28 mouse cellular contexts compared by ENCODE assay signal in the genomic region with DNA sequence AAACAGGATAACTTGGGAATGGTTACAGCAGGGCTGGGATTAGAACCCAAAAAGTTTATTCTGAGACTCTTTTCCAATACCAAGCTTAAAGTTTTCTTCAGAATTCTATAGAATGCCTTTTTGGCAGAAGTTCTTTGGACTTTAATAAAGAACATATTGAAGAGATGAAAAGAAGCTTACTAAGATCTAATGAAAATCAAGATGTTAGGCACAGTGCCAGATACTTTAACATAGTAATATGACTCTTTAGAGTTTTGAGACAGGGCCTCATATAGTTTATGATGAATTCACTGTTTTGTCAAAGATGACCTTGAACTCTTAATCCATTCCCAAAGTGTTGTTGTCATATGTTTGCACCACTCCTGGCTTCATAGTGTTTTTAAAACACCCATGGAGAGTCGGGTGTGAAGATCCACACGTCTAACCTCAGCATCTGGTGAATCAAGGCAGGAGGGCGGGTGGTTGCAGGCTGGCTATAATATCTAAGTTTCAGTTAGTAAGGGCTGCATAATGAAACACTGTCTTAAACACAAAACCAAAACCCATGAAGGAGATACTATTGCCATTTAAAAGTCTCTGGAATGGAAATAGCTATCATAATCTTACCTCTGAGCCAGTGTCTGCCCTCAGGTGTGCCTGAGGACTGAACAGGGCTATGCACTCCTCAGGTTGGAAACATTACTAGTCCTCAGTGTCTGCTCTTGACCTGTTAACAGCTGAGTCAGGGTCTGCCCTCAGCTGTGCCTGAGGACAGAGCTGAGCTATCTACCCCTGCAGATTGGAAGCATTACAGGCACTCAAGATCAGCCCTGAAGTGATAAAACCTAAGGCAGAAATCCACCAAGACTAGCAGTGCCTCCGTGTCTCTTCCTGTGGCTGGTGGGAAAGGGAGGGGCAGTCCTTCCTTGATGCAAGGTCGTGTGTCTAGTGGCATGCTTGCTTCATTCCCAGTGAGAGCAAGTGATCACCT. TPM values are rescaled to one million over a fixed set of nuclear protein-coding genes. Genes with fewer than 3 reads are reported as not detected.
DNase-seq lines count a peak whose midpoint lies in the region; ATAC-seq and TF ChIP-seq lines count a peak whose summit lies in the region.
"Had no signal": no experiment of that assay in that cellular context is flagged by ENCODE, and none has a peak within 500 bp of the region (broad histone marks: within the 10 kb centered on the region; RNA-seq: fewer than 3 reads in every experiment).

No protein-coding gene starts in this region.

- no peak overlapping the region for H3K4me2 ChIP-seq in limb, embryonic 12.5 days
- H3K4me2 ChIP-seq in limb, embryonic 13.5 days (replicated peaks): peak overlapping the region; percentile 14; the same call in 1 of the 2 replicates
- H3K4me2 ChIP-seq in intestine, embryonic 16.5 days (ENCODE audit: low read depth, low read length): no peak overlapping the region
- H3K4me2 ChIP-seq: embryonic facial prominence, embryonic 13.5 days; hindbrain, embryonic 13.5 days had no signal

- no peak for DNase-seq in gastrocnemius, adult 2 months
- DNase-seq in gastrocnemius, postnatal 10 days: no peak
- DNase-seq in limb, embryonic 10.5 days (ENCODE audit: low spot score): no peak
- DNase-seq: adrenal gland, adult 8-10 months; cerebellum, adult 2 months; cerebellum, postnatal 36 days; embryo, embryonic 11 days; gastrocnemius, postnatal 14 days; heart, postnatal 4 days; kidney, adult 9 months; kidney, postnatal 14 days; layer of hippocampus, adult 9-11 months; lung, postnatal 4 days; midbrain, embryonic 14.5 days; thymus, adult 2 months; thymus, postnatal 36 days had no signal

- peak; percentile 63 for ATAC-seq in limb, embryonic 12.5 days (ENCODE audit: insufficient number of reproducible peaks, insufficient read depth, low FRiP score, low TSS enrichment, low read depth)
- peak; percentile 70 for ATAC-seq in limb, embryonic 13.5 days (ENCODE audit: low FRiP score, low read depth)
- peak; percentile 54 for ATAC-seq in megakaryocyte progenitor cell, adult 5-6 weeks (replicated peaks; ENCODE audit: poor library complexity)
- ATAC-seq in intestine, embryonic 16.5 days: no peak
- ATAC-seq: forebrain, embryonic 16.5 days; intestine, postnatal 0 days had no signal

- intact Hi-C loops in gastrocnemius, adult 2 months (cut with DNase I): loop anchor here (10.0 kb wide), 1 partner anchor 53 kb away; no protein-coding TSS in a partner anchor

- no peak overlapping the region for H3K4me3 ChIP-seq in gastrocnemius, adult 2 months
- H3K4me3 ChIP-seq in limb, embryonic 12.5 days (replicated peaks): no peak overlapping the region
- H3K4me3 ChIP-seq in limb, embryonic 10.5 days: no peak overlapping the region
- no peak overlapping the region for H3K4me3 ChIP-seq in limb, embryonic 13.5 days
- H3K4me3 ChIP-seq in intestine, embryonic 16.5 days (ENCODE audit: low read length): no peak overlapping the region
- H3K4me3 ChIP-seq: embryonic facial prominence, embryonic 13.5 days; erythroblast, embryonic 14.5 days; hindbrain, embryonic 13.5 days had no signal

- WGBS in limb, embryonic 12.5 days: 51% methylated on average over 5 of the region's 5 CpGs
- WGBS in limb, embryonic 10.5 days: 69% methylated on average over 5 of the region's 5 CpGs
- WGBS in limb, embryonic 13.5 days: 30% methylated on average over 5 of the region's 5 CpGs
- WGBS in intestine, embryonic 16.5 days: 54% methylated on average over 5 of the region's 5 CpGs

- no peak overlapping the region for H3K9ac ChIP-seq in limb, embryonic 12.5 days (replicated peaks)
- no peak overlapping the region for H3K9ac ChIP-seq in limb, embryonic 13.5 days
- H3K9ac ChIP-seq in intestine, embryonic 16.5 days (ENCODE audit: low read depth, low read length): no peak overlapping the region
- H3K9ac ChIP-seq: embryonic facial prominence, embryonic 13.5 days; heart, embryonic 15.5 days; hindbrain, embryonic 13.5 days had no signal

- H3K27ac ChIP-seq in gastrocnemius, adult 2 months: peak overlapping the region; percentile 90
- H3K27ac ChIP-seq in limb, embryonic 12.5 days: peak overlapping the region; percentile 42; the same call in 1 of the 2 replicates
- H3K27ac ChIP-seq in limb, embryonic 10.5 days: no peak overlapping the region
- peak overlapping the region; percentile 48; the same call in 1 of the 2 replicates for H3K27ac ChIP-seq in limb, embryonic 13.5 days
- no peak overlapping the region for H3K27ac ChIP-seq in intestine, embryonic 16.5 days (ENCODE audit: low read length)
- H3K27ac ChIP-seq: embryonic facial prominence, embryonic 13.5 days; hindbrain, embryonic 13.5 days had no signal

- no peak for TF ChIP-seq CTCF in gastrocnemius, adult 2 months (IDR thresholded peaks at IDR 0.05)

- H3K36me3 ChIP-seq in limb, embryonic 12.5 days: no peaks in the 10 kb centered on the region
- no peaks in the 10 kb centered on the region for H3K36me3 ChIP-seq in limb, embryonic 10.5 days
- H3K36me3 ChIP-seq in limb, embryonic 13.5 days: no peaks in the 10 kb centered on the region
- H3K36me3 ChIP-seq in intestine, embryonic 16.5 days (ENCODE audit: control insufficient read depth, insufficient read depth, low read length): no peaks in the 10 kb centered on the region
- H3K36me3 ChIP-seq: embryonic facial prominence, embryonic 13.5 days; G1E; heart, embryonic 15.5 days; hindbrain, embryonic 13.5 days had no signal

- no peaks in the 10 kb centered on the region for H3K27me3 ChIP-seq in limb, embryonic 12.5 days
- H3K27me3 ChIP-seq in limb, embryonic 10.5 days (ENCODE audit: low read depth, poor library complexity, severe bottlenecking): no peaks in the 10 kb centered on the region
- no peaks in the 10 kb centered on the region for H3K27me3 ChIP-seq in limb, embryonic 13.5 days
- no peaks in the 10 kb centered on the region for H3K27me3 ChIP-seq in intestine, embryonic 16.5 days (replicated peaks; ENCODE audit: control insufficient read depth, insufficient read depth, low read length)
- H3K27me3 ChIP-seq: embryonic facial prominence, embryonic 13.5 days; heart, embryonic 15.5 days; hindbrain, embryonic 13.5 days had no signal

- peaks cover 21% of the 10 kb centered on the region; the same call in 1 of the 2 replicates for H3K4me1 ChIP-seq in limb, embryonic 12.5 days (replicated peaks)
- H3K4me1 ChIP-seq in limb, embryonic 10.5 days: peaks cover 6% of the 10 kb centered on the region; the same call in 1 of the 2 replicates
- H3K4me1 ChIP-seq in limb, embryonic 13.5 days: peaks cover 23% of the 10 kb centered on the region
- H3K4me1 ChIP-seq in intestine, embryonic 16.5 days (ENCODE audit: control insufficient read depth, insufficient read depth, low read length): no peaks in the 10 kb centered on the region
- H3K4me1 ChIP-seq: hindbrain, embryonic 13.5 days had no signal

- H3K9me3 ChIP-seq in limb, embryonic 12.5 days: no peaks in the 10 kb centered on the region
- no peaks in the 10 kb centered on the region for H3K9me3 ChIP-seq in limb, embryonic 10.5 days (replicated peaks)
- no peaks in the 10 kb centered on the region for H3K9me3 ChIP-seq in limb, embryonic 13.5 days
- H3K9me3 ChIP-seq in intestine, embryonic 16.5 days (ENCODE audit: control insufficient read depth, low read length): no peaks in the 10 kb centered on the region
- H3K9me3 ChIP-seq: embryonic facial prominence, embryonic 13.5 days; G1E; heart, embryonic 15.5 days; hindbrain, embryonic 13.5 days had no signal

RNA-seq across cellular contexts. Expression of gene Tek, which starts 1.5 kb away (rescaled TPM):
- total RNA-seq in gastrocnemius, adult 2 months (2021): 10 to 100 TPM; 14.4 to 17.0 TPM
- total RNA-seq in gastrocnemius, postnatal 10 days (2021): 10 to 100 TPM; 24.3 to 30.9 TPM
- polyA plus RNA-seq in limb, embryonic 12.5 days (2016; fragmentation: Nextera tagmentation; extraction: Ambion mirVana): 7.9 and 9.2 TPM in 2 replicates
- 7.1 and 9.0 TPM in 2 replicates for polyA plus RNA-seq in limb, embryonic 10.5 days (2016; fragmentation: Nextera tagmentation; extraction: Ambion mirVana)
- 10.9 and 11.8 TPM in 2 replicates for polyA plus RNA-seq in limb, embryonic 13.5 days (2015; fragmentation: Nextera tagmentation; extraction: Ambion mirVana)
- 0.64 and 0.69 TPM in 2 replicates for total RNA-seq in megakaryocyte progenitor cell, adult 5-6 weeks (2015)
- 0.46 and 1.2 TPM in 2 replicates for total RNA-seq in megakaryocyte progenitor cell, adult 5-6 weeks (2017)
- polyA plus RNA-seq in intestine, embryonic 16.5 days (2015; fragmentation: Nextera tagmentation; extraction: Ambion mirVana): 9.5 and 9.8 TPM in 2 replicates
- total RNA-seq: monocyte, adult 5-6 weeks had no signal
- polyA plus RNA-seq: erythroblast, embryonic 14.5 days; G1E had no signal

Comparison
In these comparisons a context has a peak if more than half of its experiments do, and no peak if none do; other contexts are left out.
1. H3K27ac ChIP-seq: peak in gastrocnemius, adult 2 months (single experiment), limb, embryonic 12.5 days (single experiment) and limb, embryonic 13.5 days (single experiment); none in limb, embryonic 10.5 days (single experiment) and intestine, embryonic 16.5 days (single experiment).